Mouse (Mus musculus) hindbrain, embryonic 10.5 days (tissue): Measurements from ENCODE around the gene Ints14. TPM values are rescaled to one million over a fixed set of nuclear protein-coding genes. Genes with fewer than 3 reads are reported as not detected.
"Not testable (repeated sequence)": the region's sequence is repeated elsewhere in the genome, so short reads cannot be mapped to it uniquely, and the experiment has no call there.

Experiments
- DNase-seq: peaks from one replicate; pipeline ENCODE4 v3.0.0-alpha.2; 2017; ENCODE audit warnings: low spot score
- H3K27ac ChIP-seq: fragments of 300-500 bp; sonication (generic); 2 replicates; pipeline ENCODE4 v1.5.1; 2016; ENCODE audit warnings: mild to moderate bottlenecking, moderate library complexity
- H3K27me3 ChIP-seq: fragments of 300-500 bp; sonication (generic); 2 replicates; pipeline ENCODE4 v1.6.1; 2016; ENCODE audit warnings: mild to moderate bottlenecking; ENCODE audit not compliant: poor library complexity, insufficient read depth, severe bottlenecking
- H3K36me3 ChIP-seq: fragments of 300-500 bp; sonication (generic); 2 replicates; pipeline ENCODE4 v1.6.1; 2016; ENCODE audit warnings: mild to moderate bottlenecking, moderate library complexity
- H3K4me1 ChIP-seq: fragments of 300-500 bp; sonication (generic); replicated peaks from 2 replicates; pipeline ENCODE4 v1.6.1; 2016; ENCODE audit warnings: mild to moderate bottlenecking
- H3K4me3 ChIP-seq: fragments of 300-500 bp; sonication (generic); 2 replicates; pipeline ENCODE4 v1.5.1; 2016; ENCODE audit warnings: mild to moderate bottlenecking, moderate library complexity
- H3K9me3 ChIP-seq: fragments of 300-500 bp; sonication (generic); 2 replicates; pipeline ENCODE4 v1.6.1; 2016; ENCODE audit warnings: mild to moderate bottlenecking, moderate library complexity
- WGBS: fragments of 180-500 bp; shearing (Covaris S2); methylation state at CpG from one replicate; pipeline ENCODE4 v1.1.7; 2016; 5-methylcytosine and 5-hydroxymethylcytosine counted together
- polyA plus RNA-seq: library from polyadenylated mRNA; unstranded; fragments of >200 nt; fragmentation: Nextera tagmentation; extraction: Ambion mirVana; gene quantifications from 2 replicates; pipeline ENCODE4 v1.2.1, GENCODE M21; 2016

The Ints14 gene
- polyA plus RNA-seq, 1 experiment from 2014 or later = 64.9 TPM

DNA sequence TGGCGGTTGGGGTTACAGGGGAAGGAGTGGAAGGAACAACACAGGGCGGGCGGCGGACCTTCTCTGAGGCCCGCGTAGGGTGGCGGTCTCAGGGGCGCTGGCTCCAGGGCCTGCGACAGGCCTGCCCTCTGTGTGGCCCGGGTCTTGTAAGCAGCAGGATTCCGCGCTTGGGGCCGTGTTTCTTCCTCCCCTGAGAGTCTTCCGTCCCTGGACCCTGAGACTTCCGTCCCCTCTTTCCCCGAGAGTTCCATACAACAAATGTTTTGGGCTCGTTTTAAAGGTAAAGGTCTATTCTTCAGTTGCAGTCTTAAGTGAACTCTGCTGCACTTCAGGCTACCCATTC lies 244 bp downstream of the Ints14 start:
- H3K36me3 ChIP-seq = peaks cover 38% of the 10 kb centered on the region
- peak overlapping the region; percentile 86 for H3K4me3 ChIP-seq
- peak overlapping the region; percentile 96 for H3K27ac ChIP-seq
- H3K27me3 ChIP-seq = no peaks in the 10 kb centered on the region
- peaks cover 18% of the 10 kb centered on the region for H3K4me1 ChIP-seq
- under 1% methylated on average over 17 of the region's 17 CpGs for WGBS
- no peak for DNase-seq
- no peaks in the 10 kb centered on the region for H3K9me3 ChIP-seq

DNA sequence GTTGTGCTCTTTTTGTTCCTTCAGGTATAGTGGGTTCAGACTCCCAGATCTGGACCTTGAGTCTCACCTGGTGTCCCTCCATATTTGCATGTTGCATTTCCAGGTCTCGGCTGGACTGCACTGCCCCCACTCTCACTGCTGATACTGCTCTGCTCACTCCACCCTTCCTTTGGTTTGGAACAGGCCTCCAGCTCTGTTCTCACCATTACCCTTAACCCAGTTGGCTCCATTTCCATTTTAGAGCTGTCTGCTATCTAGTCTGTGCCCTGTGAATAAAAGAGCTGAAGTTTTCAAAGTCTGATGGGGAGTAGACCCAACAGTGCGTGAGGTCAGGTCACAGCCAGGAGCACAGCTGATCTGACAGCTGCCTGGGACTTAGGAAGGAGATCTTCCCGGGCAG lies 19.8 kb downstream of the Ints14 start:
- Histone ChIP-seq H3K27ac (no peak overlapping the region), H3K4me1 (no peaks in the 10 kb centered on the region), H3K36me3 (peaks cover 100% of the 10 kb centered on the region), H3K27me3 (no peaks in the 10 kb centered on the region), H3K9me3 (no peaks in the 10 kb centered on the region), H3K4me3 (no peak overlapping the region)
- no peak for DNase-seq
- WGBS = 85% methylated on average over 3 of the region's 3 CpGs

DNA sequence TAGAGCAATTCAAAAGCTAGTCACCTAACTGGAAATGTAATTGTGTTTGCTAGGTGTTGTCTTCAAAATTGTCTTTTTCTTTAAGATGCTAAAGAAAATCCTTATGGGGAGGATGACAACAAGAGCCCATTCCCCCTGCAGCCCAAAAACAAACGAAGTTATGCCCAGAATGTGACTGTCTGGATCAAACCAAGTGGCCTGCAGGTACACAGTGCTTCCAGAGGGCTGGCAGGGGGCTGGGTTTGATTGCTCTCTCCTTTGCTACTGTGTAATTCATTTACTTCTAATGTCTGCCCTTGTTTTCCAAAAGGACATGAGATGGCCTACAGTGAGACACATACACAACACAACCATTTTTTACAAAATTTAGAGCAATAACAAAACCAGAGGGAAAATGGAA lies 21.2 kb downstream of the Ints14 start:
- no peaks in the 10 kb centered on the region for H3K27me3 ChIP-seq
- DNase-seq = no peak
- no peaks in the 10 kb centered on the region for H3K4me1 ChIP-seq
- no peak overlapping the region for H3K27ac ChIP-seq
- no peak overlapping the region for H3K4me3 ChIP-seq
- H3K36me3 ChIP-seq = peaks cover 100% of the 10 kb centered on the region
- no peaks in the 10 kb centered on the region for H3K9me3 ChIP-seq
- 81% methylated on average over 1 of the region's 1 CpGs for WGBS

DNA sequence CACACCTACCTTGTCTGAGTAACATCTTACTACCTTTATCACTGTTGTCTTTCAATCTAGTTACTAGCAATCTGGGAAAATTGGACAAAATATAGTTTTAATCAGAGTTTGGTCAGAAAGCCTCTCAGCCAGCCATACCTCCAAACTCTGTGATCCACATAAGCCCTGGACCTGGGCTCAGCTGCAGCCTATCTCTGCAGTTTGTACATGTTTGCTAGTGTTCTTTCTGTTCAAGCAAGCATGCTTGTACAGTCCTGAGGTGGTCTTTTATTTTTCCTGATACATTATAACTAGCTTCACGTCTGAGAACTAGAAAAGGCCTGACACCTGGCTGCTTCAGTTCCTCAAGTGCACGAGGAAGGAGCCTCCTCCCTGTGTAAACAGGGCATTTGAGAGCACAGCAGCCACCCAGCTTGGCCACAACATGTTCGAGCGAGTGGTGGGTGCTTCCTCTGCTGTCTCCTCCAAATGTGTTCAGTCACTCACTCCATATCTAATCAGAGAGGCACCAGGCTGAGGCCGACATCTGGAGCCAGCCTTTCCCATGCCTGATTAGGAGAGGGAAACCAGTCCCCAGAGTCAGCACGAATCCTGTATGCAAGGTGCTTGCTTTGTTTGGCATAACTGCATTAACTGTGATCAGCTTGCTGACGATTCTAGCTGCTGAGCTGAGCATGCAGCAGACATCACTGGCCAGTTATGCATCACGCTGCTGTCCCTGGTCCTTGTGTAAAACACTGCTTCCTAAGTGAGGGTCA lies 24.5 kb downstream of the Ints14 start:
- WGBS = 90% methylated on average over 8 of the region's 8 CpGs
- Histone ChIP-seq H3K27me3 (no peaks in the 10 kb centered on the region), H3K27ac (no peak overlapping the region), H3K9me3 (no peaks in the 10 kb centered on the region), H3K4me1 (no peaks in the 10 kb centered on the region), H3K36me3 (peaks cover 100% of the 10 kb centered on the region), H3K4me3 (no peak overlapping the region)
- DNase-seq = no peak

DNA sequence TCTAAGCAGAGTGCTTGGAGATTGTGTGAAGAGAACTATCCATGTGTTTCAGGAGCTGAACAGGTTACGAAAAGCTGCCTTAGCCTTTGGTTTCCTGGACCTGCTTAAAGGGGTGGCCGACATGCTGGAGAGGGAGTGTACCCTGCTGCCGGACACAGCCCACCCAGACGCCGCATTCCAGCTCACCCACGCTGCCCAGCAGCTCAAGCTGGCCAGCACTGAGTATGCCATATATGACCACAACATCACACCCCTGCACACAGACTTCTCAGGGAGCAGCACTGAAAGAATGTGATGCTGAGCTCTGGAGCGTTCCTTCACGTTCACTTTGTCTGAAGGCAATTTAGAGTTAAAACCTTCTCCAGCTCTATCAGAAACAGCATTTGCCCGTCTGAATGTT lies 25.1 kb downstream of the Ints14 start:
- H3K36me3 ChIP-seq = peaks cover 100% of the 10 kb centered on the region
- no peaks in the 10 kb centered on the region for H3K4me1 ChIP-seq
- 90% methylated on average over 9 of the region's 9 CpGs for WGBS
- H3K27ac ChIP-seq = no peak overlapping the region
- DNase-seq = no peak
- no peaks in the 10 kb centered on the region for H3K27me3 ChIP-seq
- no peak overlapping the region for H3K4me3 ChIP-seq
- H3K9me3 ChIP-seq = no peaks in the 10 kb centered on the region

DNA sequence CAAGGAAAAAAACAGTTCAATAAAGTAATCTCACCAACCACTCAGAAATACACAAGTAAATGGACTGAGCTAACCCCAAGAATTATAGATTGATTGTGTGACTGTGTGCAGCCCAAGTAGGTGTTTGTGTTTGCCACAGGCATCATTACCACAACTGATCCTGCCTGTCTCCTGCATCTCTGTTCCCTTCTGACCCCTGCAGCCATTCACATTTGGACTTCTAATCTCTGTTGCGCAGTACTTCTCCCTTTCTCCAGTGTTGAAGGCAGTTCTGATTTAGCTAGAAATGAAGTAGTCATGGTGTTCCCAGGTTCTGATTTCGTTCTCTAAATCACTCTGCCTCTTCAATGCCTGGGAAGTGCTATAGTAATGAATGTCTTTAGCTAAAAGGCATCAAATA lies 26.9 kb downstream of the Ints14 start:
- no peak for DNase-seq
- peaks cover 100% of the 10 kb centered on the region for H3K36me3 ChIP-seq
- no peaks in the 10 kb centered on the region for H3K9me3 ChIP-seq
- H3K27ac ChIP-seq = no peak overlapping the region
- no peak overlapping the region for H3K4me3 ChIP-seq
- 98% methylated on average over 2 of the region's 2 CpGs for WGBS
- no peaks in the 10 kb centered on the region for H3K4me1 ChIP-seq
- no peaks in the 10 kb centered on the region for H3K27me3 ChIP-seq

DNA sequence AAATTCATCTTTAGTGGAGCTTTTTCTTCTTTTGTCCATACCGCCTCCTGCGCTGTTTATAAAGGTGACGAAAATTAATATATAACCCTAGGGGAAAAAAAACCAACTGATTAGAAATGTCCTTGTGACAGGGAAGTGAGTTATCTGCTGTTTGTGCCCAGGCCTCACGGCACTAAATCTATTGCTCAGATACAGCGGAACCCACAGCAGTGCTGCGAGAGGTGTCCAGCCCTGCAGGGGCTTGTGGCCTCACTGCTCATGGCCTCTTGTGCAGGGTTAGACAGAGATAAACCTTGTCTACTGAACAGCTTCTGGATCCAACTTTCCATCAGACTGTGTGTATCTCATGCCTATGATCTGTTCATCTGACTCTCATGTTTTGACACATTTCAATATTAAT lies 27.7 kb downstream of the Ints14 start:
- peaks cover 100% of the 10 kb centered on the region for H3K36me3 ChIP-seq
- no peak overlapping the region for H3K27ac ChIP-seq
- no peaks in the 10 kb centered on the region for H3K4me1 ChIP-seq
- H3K4me3 ChIP-seq = no peak overlapping the region
- no peak for DNase-seq
- no peaks in the 10 kb centered on the region for H3K9me3 ChIP-seq
- 93% methylated on average over 6 of the region's 6 CpGs for WGBS
- H3K27me3 ChIP-seq = no peaks in the 10 kb centered on the region

DNA sequence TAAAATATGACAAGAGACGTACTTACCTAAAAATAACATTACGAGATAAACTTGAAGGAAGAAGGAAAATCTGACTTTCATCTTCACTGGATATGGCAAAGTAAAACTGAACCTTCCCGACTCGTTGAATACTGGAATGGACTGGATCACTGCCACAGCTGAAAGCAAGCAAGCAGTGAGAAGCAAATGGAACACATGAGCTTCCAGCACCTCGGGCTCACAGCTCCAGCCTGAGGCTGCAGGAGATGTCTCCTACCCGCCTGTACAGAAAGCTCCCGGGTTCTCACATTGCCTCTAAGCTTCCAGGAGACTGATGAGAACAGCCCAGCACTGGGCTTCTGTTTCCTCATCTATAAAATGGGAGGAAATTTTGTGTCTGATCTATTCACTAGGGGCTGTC lies 29.6 kb downstream of the Ints14 start:
- Histone ChIP-seq H3K27me3 (no peaks in the 10 kb centered on the region), H3K4me3 (no peak overlapping the region), H3K27ac (no peak overlapping the region), H3K36me3 (peaks cover 98% of the 10 kb centered on the region), H3K9me3 (no peaks in the 10 kb centered on the region), H3K4me1 (no peaks in the 10 kb centered on the region)
- no peak for DNase-seq
- 89% methylated on average over 7 of the region's 7 CpGs for WGBS

DNA sequence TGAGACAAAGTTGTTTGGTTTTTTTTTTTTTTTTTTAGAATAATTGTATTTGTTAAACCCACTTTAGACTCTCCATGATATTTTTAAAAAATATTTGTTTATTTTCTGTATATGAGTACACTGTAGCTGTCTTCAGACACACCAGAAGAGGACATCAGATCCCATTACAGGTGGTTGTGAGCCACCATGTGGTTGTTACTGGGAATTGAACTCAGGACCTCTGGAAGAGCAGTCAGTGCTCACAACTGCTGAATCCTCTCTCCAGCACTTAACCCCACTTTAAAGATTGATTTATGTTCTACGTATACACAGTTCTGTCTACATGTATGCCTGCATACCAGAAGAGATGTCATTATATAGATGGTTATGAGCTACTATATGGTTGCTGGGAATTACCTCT lies 34.8 kb downstream of the Ints14 start:
- H3K4me3 ChIP-seq, DNase-seq, H3K9me3 ChIP-seq, H3K4me1 ChIP-seq, H3K27me3 ChIP-seq, H3K27ac ChIP-seq: not testable (repeated sequence)
- WGBS = 93% methylated on average over 1 of the region's 1 CpGs
- peaks cover 94% of the 10 kb centered on the region for H3K36me3 ChIP-seq

DNA sequence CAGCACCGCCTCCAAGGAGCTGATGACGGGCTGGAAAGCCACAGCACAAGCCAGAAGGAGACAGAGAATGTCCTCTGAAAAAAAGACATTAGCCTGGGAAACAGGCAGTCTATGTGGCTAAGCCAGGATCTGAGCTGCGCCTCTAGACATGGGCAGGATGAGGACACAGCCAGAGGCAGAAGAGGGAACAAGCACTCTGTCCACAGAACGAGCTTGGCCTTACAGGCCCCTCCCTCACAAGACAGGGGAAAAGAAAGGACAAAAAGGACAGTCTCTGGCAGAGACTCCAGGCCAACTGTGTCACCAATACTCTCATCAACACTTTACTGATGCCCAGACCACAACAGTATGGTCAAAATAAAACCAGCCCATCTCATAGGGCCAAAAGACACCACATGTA lies 40.8 kb downstream of the Ints14 start:
- Histone ChIP-seq H3K27ac (no peak overlapping the region), H3K27me3 (no peaks in the 10 kb centered on the region), H3K9me3 (peaks cover 3% of the 10 kb centered on the region; the same call in 1 of the 2 replicates), H3K36me3 (peaks cover 94% of the 10 kb centered on the region), H3K4me1 (no peaks in the 10 kb centered on the region), H3K4me3 (no peak overlapping the region)
- DNase-seq = no peak
- 72% methylated on average over 4 of the region's 4 CpGs for WGBS

DNA sequence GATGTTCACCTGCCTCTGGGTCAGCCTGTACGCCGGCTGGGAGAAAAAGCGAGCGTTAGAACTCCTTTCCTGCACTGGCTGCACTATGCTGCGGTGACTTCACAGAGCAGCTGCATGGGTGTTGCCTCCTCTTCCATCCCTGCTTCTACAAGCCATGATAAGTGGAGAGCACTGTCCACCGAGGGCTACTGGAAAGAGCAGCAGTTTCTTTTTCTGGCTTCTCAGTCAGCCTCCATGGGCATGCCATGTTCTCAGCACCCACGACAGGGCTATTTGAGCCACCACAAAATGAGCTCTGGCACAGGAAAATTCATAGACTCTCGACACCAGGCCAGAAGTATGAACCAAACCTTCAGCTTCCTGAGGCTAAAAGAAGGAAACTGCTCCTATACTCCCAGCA lies 45.0 kb downstream of the Ints14 start:
- H3K9me3 ChIP-seq = peaks cover 3% of the 10 kb centered on the region; the same call in 1 of the 2 replicates
- H3K27me3 ChIP-seq = no peaks in the 10 kb centered on the region
- H3K27ac ChIP-seq = no peak overlapping the region
- WGBS = 92% methylated on average over 8 of the region's 8 CpGs
- no peak overlapping the region for H3K4me3 ChIP-seq
- no peak for DNase-seq
- no peaks in the 10 kb centered on the region for H3K4me1 ChIP-seq
- peaks cover 88% of the 10 kb centered on the region for H3K36me3 ChIP-seq

DNA sequence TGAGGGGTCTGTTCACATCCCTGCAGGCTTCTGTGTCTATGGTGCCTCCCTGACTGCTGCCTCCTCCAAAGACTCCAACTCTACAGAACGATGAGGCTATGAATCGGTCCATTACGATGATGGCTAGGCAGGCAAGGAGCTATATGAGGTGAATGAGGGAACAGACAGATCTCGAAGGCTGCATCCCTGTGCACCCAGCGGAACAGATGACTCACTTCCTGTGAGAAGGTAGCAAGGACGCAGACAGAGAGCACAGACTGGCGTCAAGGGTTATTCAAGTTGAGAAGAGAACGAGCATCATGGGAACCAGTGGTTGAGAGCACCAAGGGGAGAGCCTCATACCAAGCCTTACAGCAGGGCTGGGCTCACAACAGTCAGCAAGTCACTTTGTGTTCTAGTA lies 49.9 kb downstream of the Ints14 start:
- no peak for DNase-seq
- no peak overlapping the region for H3K27ac ChIP-seq
- H3K4me3 ChIP-seq = no peak overlapping the region
- peaks cover 47% of the 10 kb centered on the region for H3K36me3 ChIP-seq
- 91% methylated on average over 8 of the region's 8 CpGs for WGBS
- peaks cover 3% of the 10 kb centered on the region; the same call in 1 of the 2 replicates for H3K4me1 ChIP-seq
- H3K27me3 ChIP-seq = no peaks in the 10 kb centered on the region
- H3K9me3 ChIP-seq = no peaks in the 10 kb centered on the region

DNA sequence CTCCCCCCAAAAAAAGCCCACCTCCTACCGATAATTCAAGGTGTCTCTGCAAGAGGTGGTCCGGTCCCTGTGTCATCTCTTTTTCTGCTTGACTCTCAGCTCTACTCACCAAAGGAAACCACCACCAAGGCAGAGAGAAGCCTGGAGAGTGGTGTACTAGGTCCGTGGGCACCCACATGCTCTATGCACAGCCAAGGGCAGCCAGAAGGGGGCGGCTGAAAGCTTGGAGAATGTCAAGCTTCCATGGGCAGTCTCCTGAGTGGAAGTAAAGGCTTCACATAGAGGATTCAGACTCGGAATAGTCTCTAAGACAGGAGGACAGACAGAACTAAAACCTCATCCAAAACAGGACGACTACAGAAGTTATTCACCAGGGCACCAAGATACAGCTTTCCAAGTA lies 50.6 kb downstream of the Ints14 start:
- H3K27ac ChIP-seq = no peak overlapping the region
- H3K36me3 ChIP-seq = peaks cover 40% of the 10 kb centered on the region
- no peak overlapping the region for H3K4me3 ChIP-seq
- H3K9me3 ChIP-seq = no peaks in the 10 kb centered on the region
- no peak for DNase-seq
- WGBS = 61% methylated on average over 6 of the region's 6 CpGs
- peaks cover 10% of the 10 kb centered on the region for H3K4me1 ChIP-seq
- no peaks in the 10 kb centered on the region for H3K27me3 ChIP-seq
